Mouse (Mus musculus) gastrocnemius, postnatal 10 days (tissue): ENCODE results near the gene Trim43c. TPM values are rescaled to one million over a fixed set of nuclear protein-coding genes. Genes with fewer than 3 reads are reported as not detected.
"Not testable (repeated sequence)": the region's sequence is repeated elsewhere in the genome, so short reads cannot be mapped to it uniquely, and the experiment has no call there.

Source experiments
- DNase-seq: peaks from one replicate; pipeline ENCODE4 v3.0.0; 2021; ENCODE audit warnings: mixed read lengths
- long read RNA-seq, 2 experiments: library from polyadenylated mRNA; stranded (forward); transcript quantifications; one replicate each; pipeline ENCODE4 v2.0.0; 2021
- total RNA-seq, 2 experiments: library from RNA; stranded (reverse); gene quantifications; 2 replicates each; pipeline ENCODE4 v1.2.3; 2021

Gene Trim43c
- total RNA-seq, result not detected
- long read RNA-seq, experiment 1, result 0 reads
- long read RNA-seq, experiment 2, result 0 reads

GRCm38 (mm10) chr9:88838864-88839263 is at the start of gene Trim43c:
TSS of gene Trim43c (plus strand) at chr9:88839164.
- not testable (repeated sequence) for DNase-seq

- DNase-seq, result not testable (repeated sequence)
Measured at GRCm38 (mm10) chr9:88853072-88853471, 14.1 kb downstream of the Trim43c start.

GRCm38 (mm10) chr9:88858566-88859492 is 19.9 kb downstream of the Trim43c start:
- DNase-seq, result peak; percentile 79

Other genes with a start within 250 kb of the Trim43c start
- gene Mthfsl, start 118.9 kb upstream of the Trim43c start, total RNA-seq, result 10 to 100 TPM; 14.3 to 17.3 TPM
- under 1 TPM in 1 of 2 experiments, not detected in 1; 0.35 TPM for gene Bcl2a1d, start 107.2 kb upstream of the Trim43c start, total RNA-seq
- under 1 TPM in 1 of 2 experiments, not detected in 1; 0.63 TPM for gene Bcl2a1a, start 117.7 kb downstream of the Trim43c start, total RNA-seq